In the genomic region with DNA sequence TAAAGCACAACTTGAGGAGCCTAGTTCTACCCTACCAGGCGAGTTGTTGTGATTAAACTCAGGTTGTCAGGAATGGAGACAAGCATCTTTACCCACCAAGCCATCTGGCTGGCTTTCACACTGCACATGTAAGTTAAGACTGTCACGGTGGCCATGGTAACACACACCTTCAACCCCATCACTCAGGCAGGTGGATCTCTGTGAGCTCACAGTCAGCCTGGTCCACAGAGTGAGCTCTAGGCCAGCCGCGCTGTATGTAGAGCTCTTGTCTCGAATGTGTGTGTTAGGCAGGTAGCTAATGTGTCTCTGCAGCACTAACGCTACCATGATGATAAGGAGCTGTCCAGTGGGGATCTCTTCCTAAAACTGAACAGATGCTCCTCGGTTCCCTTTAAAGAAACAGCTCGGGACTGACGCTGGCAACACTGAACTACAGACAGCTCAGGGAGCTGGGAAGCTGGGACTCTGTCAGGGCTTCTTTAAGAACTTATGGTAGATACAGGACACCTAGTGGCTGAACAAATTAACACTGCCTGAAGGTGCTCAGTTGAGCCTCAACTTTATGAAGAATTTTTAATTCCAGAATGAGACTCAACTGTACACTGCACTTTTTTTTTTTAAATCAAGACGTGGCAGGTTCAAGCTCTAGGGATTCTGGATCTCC, we compare ENCODE assay signal across 9 mouse cellular contexts.
DNase-seq lines count a peak whose midpoint lies in the region; ATAC-seq lines count a peak whose summit lies in the region.
"Had no signal": no experiment of that assay in that cellular context is flagged by ENCODE, and none has a peak within 500 bp of the region (broad histone marks: within the 10 kb centered on the region; RNA-seq: fewer than 3 reads in every experiment).

No protein-coding gene starts in this region.

- DNase-seq in cerebellum, adult 11 months: peak; percentile 28
- peak; percentile 11 to 34 for DNase-seq in kidney, postnatal 36 days
- DNase-seq in mesoderm, embryonic 11.5 days (ENCODE audit: low read depth, low spot score): peak; percentile 44
- no peak for DNase-seq in thymus, postnatal 36 days
- no peak for DNase-seq in natural killer cell, adult 2 months (ENCODE audit: low spot score in 2 of 2)

- H3K9me3 ChIP-seq in megakaryocyte, embryonic 14.5 days: no peaks in the 10 kb centered on the region
- H3K9me3 ChIP-seq in forebrain, embryonic 13.5 days (replicated peaks): no peaks in the 10 kb centered on the region
- H3K9me3 ChIP-seq: embryonic facial prominence, embryonic 12.5 days had no signal

- 67% methylated on average over 10 of the region's 10 CpGs for WGBS in forebrain, embryonic 13.5 days

- no peak for ATAC-seq in megakaryocyte, adult 5-6 weeks (ENCODE audit: poor library complexity, severe bottlenecking)
- peak; percentile 82 for ATAC-seq in forebrain, embryonic 13.5 days

- H3K4me2 ChIP-seq in forebrain, embryonic 13.5 days: no peak overlapping the region
- H3K4me2 ChIP-seq: embryonic facial prominence, embryonic 12.5 days had no signal

- peaks cover 40% of the 10 kb centered on the region for H3K4me1 ChIP-seq in megakaryocyte, embryonic 14.5 days
- peaks cover 4% of the 10 kb centered on the region for H3K4me1 ChIP-seq in forebrain, embryonic 13.5 days
- H3K4me1 ChIP-seq: embryonic facial prominence, embryonic 12.5 days had no signal

- no peaks in the 10 kb centered on the region for H3K36me3 ChIP-seq in megakaryocyte, embryonic 14.5 days (replicated peaks; ENCODE audit: low read length)
- no peaks in the 10 kb centered on the region for H3K36me3 ChIP-seq in forebrain, embryonic 13.5 days (ENCODE audit: poor library complexity, severe bottlenecking)
- H3K36me3 ChIP-seq: embryonic facial prominence, embryonic 12.5 days had no signal

- H3K27me3 ChIP-seq in megakaryocyte, embryonic 14.5 days (replicated peaks): peaks cover 4% of the 10 kb centered on the region
- no peaks in the 10 kb centered on the region for H3K27me3 ChIP-seq in forebrain, embryonic 13.5 days
- H3K27me3 ChIP-seq: embryonic facial prominence, embryonic 12.5 days had no signal

- H3K9ac ChIP-seq in forebrain, embryonic 13.5 days: no peak overlapping the region
- H3K9ac ChIP-seq: embryonic facial prominence, embryonic 12.5 days had no signal

- H3K27ac ChIP-seq in forebrain, embryonic 13.5 days: no peak overlapping the region
- H3K27ac ChIP-seq: embryonic facial prominence, embryonic 12.5 days had no signal

- H3K4me3 ChIP-seq in megakaryocyte, embryonic 14.5 days (replicated peaks): peak overlapping the region; percentile 14
- H3K4me3 ChIP-seq in forebrain, embryonic 13.5 days: no peak overlapping the region
- H3K4me3 ChIP-seq: embryonic facial prominence, embryonic 12.5 days had no signal

Comparison
In these comparisons a context has a peak if more than half of its experiments do, and no peak if none do; other contexts are left out.
1. DNase-seq: peak in cerebellum, adult 11 months (single experiment), kidney, postnatal 36 days (2 of 2) and mesoderm, embryonic 11.5 days (single experiment); none in thymus, postnatal 36 days (0 of 2) and natural killer cell, adult 2 months (0 of 2).